Mouse (Mus musculus) CH12F3 (cell line): ENCODE measurements around the gene C130032M10Rik.

Experiments
- in situ Hi-C: fragments of 300-500 bp; cut with MboI; formaldehyde crosslinking; loops from 2 replicates; pipeline ENCODE4 v1.14.3; 2020; ENCODE audit warnings: low sequenced_read_pairs

The C130032M10Rik gene

DNA sequence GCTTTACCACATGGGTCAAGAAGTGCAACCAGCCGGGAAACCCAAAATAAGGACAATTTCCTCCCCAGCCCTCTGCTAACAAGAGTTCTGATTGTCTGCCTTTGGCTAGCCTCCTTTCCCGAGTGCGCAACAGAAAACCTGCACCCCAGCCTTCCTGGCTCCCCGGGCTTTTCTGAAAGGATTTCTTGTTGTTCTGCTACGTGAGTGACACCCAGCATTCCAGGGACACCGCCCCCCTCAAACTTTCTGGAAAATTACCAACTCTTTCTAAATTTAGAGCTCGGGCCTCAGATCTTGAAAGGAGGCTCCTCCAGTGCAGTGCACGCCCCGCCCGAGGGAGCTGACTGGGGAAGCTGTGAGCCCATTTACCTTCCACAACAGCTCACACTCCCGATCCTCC lies at the start of gene C130032M10Rik:
Gene C130032M10Rik, plus strand, starts transcription at position 334 of the 400 bp plus-strand sequence.
- in situ Hi-C loops = no loop called here

DNA sequence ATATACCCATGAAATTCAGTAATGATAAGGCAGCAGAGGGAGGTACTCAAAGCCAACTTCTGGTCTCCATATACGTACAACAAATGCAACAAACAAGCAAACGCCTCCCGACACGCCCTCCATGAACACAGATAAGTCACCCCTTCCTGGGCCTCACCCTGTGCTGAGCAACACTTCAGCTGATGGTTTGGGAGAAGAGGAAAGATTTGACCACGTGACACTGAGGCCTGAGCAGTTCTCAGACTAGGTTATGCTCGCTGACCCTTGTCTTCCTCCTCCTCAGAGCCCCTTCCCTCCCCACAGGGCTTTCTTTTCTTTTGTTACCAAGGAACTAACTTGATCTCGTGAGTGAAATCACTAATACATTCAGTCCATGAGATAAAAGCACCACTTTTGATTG lies 48.6 kb upstream of the C130032M10Rik start:
- in situ Hi-C loops = no loop called here

DNA sequence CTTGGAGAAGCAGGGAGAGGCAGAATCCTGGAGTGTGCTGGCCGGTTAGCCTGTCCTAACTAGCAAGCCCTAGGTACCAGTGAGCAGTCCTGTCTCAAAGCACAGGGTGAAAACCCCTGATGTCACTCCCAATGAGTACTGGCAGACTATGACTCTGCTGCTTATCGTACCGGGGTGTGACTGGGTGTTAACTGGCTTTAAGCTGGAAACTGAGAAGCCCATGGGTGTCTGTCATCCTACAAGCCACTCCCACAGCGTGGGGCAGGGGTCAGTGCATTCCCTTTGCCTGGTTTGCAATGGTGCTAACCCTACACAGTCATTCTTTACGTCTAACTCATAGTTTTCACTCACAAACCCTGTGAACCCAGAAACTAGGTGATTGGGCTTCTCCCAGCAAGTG lies 47.3 kb upstream of the C130032M10Rik start:
- in situ Hi-C loops = no loop called here

DNA sequence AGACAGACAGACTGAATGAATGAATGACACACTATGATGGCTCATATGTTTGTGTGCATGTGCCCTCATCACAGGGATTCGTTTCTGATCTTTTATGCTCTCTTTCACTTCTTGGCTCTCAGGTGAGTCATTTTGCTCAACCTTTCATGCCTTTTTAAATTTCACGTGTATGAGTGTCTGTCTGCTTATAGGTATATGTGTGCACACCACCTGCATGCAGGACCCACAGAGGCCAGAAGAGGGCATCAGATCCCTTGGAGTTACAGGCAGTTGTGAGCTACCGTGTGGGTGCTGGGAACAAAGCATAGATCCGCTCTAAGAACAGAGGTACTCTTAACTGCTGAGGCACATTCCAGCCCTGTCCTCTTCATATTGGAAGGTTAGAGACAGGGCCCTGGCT lies 46.8 kb upstream of the C130032M10Rik start:
- in situ Hi-C loops = no loop called here

DNA sequence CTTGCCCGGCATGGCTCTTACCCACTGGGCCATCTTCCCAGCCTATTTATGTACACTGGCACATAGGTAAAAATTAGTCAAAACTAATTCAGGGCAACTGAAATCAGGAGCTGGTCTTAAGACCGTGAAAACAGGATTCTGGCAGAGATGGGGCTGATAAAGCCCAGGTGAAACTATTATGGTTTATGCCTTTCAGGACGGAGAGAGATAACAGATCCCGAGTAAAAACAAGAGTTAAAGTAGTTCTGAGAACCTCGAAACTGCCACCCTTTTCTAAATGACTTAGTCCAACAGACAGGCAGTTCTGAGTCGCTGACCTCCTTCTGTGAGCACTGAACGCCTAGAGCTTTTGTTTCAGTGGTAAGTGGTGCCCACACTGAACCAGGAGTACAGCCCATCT lies 43.6 kb upstream of the C130032M10Rik start:
- in situ Hi-C loops = no loop called here

DNA sequence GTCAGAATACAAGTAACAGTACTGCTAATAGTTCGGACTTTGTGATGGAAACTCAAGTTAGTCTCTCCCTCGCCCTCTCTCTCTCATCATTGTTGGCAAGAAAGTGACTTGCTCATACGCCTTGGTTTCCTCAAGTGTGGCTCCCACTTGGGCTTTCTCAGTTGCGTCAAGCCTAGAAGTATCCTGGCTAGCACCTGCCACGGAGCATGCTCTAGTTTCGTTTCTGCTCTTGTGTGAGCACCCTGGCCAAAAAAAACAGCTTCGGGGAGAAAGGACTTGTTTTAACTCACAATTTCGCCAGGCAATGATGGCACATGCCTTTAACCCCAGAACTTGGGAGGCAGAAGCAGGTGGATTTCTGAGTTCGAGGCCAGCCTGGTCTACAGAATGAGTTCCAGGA lies 38.5 kb upstream of the C130032M10Rik start:
- in situ Hi-C loops = no loop called here

DNA sequence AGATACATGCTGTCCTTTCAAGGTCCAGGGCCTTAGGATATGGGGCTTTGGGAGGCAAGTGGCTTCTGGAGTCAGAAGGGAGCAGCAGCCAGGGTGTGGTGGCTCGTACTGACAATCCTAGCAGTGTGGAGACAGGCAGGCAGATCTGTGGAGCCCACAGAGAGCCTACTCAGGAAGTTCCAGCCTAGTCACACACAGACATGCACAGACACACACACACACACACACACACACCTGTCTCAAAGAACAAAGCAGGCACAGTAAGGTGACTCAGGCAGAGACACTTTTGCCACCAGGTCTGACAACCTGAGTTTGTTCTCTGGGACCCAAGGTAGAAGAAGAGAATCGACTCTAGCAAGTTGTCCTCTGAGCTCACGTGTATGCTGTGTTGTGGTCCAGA lies 34.6 kb upstream of the C130032M10Rik start:
- in situ Hi-C loops = no loop called here

DNA sequence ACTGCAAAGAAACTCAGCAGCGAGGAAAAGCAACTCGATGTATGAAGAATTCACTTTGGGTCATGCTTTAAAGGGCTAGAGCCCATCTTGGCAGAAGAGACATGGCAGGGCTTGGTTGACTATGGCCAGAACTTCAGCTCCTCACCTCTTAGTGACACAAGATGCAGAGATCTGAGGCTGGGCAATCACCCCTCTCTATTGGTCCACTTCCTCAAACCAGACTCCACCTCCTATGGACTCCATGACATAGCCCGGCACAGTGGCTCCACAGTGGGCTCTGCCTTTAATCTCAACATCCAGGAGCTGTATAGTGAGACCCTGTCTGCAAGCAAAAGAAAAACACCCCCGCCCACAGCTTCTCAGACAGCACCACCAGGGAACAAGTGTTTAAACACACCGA lies 30.7 kb upstream of the C130032M10Rik start:
- in situ Hi-C loops = no loop called here

DNA sequence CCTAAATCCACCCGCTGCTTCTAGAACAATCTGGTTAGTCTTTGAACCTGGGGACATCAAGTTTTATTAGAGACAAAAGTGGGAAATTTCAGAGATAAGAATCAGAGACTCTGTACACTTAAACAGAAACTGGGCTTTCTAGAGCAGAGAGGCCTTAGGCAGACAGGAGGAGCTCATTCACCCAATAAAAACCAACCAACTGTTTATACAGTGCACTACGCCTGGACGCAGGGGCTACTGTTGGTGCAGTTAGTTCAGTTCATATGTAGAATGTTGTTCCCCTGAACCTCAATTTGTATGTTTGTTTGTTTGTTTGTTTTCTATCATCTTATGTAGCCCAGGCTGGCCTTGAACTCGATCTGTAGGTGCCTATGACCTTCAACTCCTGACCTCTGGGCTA lies 28.7 kb upstream of the C130032M10Rik start:
- in situ Hi-C loops = no loop called here

DNA sequence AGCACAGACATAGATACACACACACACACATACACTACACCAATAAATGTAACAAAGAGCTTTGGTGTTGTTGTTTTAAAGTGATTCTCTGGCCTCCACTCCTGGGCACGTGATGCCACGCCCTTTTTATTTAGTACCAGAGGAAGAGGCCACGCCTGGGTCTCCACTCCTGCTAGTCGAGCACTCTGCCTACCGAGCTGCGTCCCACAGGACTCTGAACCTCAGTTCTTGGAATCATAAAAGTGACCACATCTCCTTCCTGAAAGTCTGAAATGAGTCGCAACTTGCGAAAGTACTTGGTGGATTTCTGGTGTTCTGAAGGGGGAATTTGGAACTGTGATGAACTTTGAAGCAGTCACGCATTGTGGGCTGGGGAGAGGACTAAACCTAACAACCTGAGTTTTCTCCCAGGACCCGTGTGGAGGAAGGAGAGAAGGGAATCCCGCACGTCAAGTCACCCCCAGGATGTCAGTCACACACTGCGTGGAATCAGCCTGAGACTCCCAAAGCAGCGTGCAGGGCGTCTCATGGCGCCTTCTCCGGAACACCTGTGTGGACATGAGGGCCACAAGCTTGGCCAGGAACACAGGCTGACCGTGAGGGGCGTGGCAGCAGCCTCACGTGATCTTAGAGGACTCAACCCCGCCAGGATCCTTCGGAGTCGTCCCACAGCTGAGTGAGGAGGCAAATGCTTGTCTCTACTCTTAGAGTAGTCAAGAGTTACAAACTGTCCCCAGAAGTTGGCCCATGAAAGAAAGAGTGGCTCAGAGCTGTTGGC lies 27.8 kb upstream of the C130032M10Rik start:
- in situ Hi-C loops = no loop called here

DNA sequence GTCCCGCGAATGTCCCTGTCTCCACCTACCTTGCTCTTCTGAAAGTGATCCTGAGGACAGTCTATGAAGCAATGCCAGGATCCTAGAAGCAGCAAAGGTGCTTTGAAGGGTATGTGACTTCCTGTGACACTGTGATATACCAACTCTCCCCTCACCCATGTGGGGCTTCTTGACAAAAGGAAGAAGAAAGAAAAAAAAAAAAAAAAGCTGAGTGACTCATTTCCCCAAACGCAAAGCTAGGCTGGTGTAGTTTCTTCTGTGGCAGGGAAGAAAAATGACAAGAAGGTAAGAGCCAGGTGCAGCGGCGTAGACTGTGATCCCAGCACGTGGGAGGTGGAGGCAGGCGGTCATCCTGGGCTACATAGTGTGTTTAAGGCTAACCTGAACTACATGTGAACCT lies 19.0 kb upstream of the C130032M10Rik start:
- in situ Hi-C loops = loop anchor here (5.0 kb wide), 1 partner anchor 79 kb away; no protein-coding TSS in a partner anchor

DNA sequence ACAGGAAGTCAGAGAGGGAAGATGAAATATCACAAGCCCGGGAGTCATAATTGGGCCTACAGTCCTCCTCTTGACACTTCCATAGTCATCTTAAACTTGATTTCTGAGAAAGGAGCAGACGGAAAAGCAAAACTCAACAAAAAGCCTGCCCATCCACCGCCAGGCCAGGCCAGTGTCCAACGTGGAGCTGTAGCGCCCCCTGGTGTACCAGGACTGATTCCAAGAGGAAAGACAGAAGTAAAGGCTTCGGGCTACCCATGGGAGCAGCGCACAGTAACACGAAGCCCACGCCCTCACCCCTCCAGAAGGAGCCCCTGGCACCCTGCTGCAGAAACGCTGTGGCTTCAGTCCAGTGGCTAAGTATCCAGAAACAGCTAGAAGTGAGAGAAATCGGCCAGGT lies 17.3 kb upstream of the C130032M10Rik start:
- in situ Hi-C loops = loop anchor here (5.0 kb wide), 1 partner anchor 81 kb away; no protein-coding TSS in a partner anchor

DNA sequence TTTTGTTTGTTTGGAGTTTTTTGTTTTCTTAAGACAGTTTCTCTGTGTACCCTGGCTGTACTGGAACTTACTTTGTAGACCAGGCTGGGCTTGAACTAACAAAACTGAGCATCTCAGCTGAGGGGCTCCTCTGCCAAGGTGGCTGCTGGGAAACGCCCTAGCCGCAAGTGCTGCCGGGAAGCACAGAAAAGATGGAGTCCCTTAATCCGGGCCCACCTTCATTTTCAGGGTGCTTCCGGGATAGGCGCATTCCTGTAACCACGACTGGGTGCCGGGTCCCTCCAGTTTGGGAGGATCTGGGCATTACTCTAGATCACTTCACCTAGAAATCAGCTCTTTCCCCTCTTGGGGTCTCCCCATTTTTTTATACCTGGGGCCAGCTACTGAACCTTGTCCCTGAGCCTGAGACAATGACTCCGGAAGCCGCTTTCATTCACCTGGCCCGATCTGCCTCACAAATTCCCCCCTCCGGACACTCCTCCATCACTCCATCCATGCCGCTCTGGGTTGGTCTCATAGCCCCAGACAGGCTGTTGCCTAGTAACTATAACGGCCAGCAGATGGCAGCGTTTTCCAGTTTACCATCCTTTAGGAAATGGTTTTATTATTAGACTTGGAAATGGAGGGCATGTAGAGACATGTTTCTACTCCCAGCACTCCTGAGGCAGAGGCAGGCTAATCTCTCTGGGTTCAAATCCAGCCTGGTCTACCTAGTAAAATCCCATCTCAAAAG lies 15.5 kb upstream of the C130032M10Rik start:
- in situ Hi-C loops = loop anchor here (5.0 kb wide), 2 partner anchors 77 to 83 kb away; no protein-coding TSS in a partner anchor

DNA sequence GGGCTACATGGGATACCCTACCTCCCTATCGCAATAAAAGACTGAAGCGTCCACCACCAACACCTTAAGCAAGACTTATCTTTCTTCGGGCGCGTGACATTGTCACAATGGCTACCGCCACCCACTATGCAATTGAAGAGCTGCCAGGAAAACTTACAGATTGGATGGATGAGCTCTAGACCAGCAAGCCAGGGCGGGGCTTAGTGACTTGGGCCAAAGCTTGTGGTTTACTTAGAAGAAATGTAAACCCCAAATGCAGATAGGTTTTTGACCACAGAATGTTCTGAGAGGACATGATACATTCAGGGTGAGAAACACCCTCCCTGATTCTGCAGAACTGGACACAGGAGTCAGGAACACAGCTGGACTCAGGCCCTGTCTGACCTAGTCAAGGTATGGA lies 14.4 kb upstream of the C130032M10Rik start:
- in situ Hi-C loops = loop anchor here (5.0 kb wide), 1 partner anchor 76 kb away; no protein-coding TSS in a partner anchor

DNA sequence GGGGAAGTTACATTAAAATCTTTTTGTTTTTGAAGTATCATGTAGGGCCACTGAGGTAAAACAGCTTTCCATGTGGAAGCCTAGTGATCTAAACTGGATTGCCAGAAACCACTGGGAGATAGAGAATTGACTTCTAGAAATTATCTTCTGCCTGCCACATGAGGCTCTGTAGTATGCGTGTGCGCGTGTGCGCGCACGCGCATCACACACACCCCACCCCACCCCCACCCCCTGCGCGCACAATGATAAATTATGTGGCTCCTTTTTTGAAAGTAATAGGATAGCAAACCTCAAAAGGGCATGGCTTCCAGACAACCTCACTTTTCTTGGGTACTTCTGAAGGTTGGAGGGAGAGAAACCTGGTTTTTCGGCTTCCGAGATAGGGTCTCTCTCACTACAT lies 13.6 kb upstream of the C130032M10Rik start:
- in situ Hi-C loops = loop anchor here (5.0 kb wide), 1 partner anchor 75 kb away; no protein-coding TSS in a partner anchor

DNA sequence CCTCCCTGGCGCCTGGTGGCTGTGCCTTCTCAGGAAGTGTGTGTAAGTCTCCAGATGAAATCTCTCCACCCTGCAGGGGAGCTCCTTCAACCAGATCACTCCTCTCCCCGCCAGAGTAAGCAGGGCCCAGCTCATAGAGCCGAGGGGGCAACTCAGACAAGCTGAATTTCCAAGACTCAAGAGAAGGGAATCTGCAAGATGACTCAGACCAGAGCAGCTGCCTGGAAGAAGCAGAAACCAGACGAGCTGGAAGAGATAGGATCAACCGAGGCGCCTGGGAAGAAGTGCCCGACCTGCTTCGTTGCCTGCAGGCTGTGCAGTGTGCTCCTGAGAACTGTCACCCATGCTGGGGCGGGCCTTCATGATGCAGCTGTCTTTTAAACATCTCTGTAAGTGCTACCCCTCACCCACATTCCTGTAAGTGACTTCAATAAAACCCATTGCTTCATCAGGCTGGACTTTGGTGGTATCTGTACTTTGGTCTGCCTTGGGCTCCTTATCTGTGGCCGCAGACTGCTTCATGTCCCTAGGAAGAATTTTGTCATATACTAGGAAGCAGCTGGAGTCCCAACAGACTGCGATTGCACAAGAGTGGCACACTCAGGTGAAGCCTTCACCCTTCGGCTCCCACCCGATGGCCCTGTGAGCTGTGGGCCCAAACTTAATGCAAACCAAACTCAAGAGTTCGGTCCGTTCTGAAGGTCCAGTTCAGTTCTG lies 12.6 kb upstream of the C130032M10Rik start:
- in situ Hi-C loops = loop anchor here (5.0 kb wide), 1 partner anchor 74 kb away; no protein-coding TSS in a partner anchor

DNA sequence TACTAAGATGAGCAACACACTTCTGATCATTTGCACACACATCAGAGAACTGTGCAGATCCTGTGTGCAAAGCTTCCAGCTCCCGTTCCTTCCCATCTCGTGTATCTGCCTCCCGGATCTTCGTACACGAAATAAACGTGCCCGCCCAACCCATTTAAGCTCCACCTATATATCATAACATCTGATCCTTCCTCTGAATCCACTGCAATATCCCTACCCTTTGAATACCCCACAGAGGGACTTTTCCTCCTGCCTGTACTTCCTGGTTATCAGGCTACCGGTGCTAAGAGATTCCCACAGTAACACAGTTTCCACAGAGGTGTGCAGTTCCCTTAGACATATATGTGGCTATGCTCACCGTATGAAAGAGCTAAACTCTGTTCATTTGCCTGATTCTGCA lies 10.7 kb upstream of the C130032M10Rik start, which contains the start of gene Ccr4:
Gene Ccr4, minus strand, starts transcription at position 101 of the 400 bp plus-strand sequence.
- in situ Hi-C loops = loop anchor here (5.0 kb wide), 1 partner anchor 72 kb away; no protein-coding TSS in a partner anchor

DNA sequence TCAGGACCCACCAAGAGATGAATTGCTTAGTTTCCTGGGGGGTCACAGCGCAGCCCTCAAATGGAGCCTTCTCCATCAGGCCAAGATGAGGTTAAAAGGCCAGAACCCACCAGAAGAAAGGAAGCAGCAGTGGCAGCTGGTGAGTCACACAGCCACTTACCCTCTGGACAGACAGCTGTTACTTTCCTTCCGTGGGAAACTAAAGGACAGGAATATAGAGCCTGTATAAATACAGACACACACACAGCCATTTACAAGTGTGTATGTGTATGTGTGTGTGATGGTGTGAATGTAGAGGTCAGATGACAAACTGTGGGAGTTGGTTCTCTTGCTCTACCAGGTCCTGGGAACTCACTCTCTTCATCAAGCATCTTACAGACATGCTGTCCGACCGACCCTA lies 8.9 kb upstream of the C130032M10Rik start:
- in situ Hi-C loops = no loop called here

DNA sequence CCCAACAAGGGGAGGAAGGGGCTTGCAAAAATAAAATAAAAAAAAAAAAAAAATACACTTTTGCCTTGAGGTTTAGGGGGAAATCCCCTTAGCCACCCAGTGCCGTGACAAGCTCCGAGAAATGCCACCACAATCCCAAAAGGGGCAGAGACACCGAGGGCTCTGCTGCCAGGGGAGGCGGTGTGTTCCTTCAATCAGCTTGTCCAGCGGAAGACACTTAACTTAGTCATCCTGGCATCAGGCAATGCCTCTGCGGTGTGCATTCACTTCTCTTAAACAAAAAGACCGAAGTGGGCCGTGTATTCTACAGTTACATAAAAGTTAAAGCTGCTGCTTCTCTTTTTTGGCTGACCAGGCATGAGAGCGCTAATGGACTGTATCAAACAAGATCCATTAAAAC lies 8.1 kb upstream of the C130032M10Rik start:
- in situ Hi-C loops = no loop called here

DNA sequence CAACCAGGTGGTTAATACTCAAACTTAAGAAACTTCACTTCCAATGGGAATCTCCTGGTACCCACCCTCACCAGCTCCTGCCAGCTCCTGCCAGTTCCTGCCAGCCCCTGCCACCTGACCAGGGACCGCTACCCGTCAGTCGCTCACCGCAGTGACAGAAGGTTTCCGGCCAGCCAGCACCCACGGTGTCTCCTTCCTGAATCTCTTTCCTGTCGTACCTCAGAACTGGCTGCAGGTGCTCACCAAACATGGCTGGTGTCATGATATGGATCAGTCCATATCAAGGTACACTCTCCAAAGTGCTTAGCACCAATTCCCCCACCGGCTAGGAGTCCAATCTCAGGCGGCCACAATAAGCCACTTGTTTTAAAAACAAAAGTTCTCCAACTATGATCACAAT lies 5.7 kb upstream of the C130032M10Rik start:
- in situ Hi-C loops = no loop called here

DNA sequence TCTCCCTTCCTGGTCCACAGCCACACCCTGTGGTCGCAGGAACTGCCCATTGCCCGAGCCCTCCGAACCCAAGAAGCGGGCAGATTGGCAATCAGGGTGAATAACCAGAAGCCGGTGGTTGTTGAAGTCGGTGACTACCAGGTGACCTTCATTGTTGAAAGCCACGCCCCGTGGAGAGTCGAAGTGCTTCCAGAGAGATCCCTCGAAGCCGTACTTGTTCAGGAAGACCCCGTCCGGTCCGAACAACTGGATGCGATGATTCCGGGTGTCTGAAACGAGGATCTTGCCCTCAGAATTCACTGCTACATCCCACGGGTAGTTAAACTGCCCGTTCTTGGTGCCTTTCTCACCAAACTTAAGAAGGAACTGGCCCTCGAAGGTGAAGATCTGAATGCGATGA lies 2.7 kb upstream of the C130032M10Rik start:
- in situ Hi-C loops = no loop called here
